Mouse (Mus musculus): ENCODE results near the gene Ifi27l2b. TPM values are rescaled to one million over a fixed set of nuclear protein-coding genes. Genes with fewer than 3 reads are reported as not detected.
"Not testable (repeated sequence)": the region's sequence is repeated elsewhere in the genome, so short reads cannot be mapped to it uniquely, and the experiment has no call there.

The Ifi27l2b gene
- not detected in 2 replicates for total RNA-seq (2017)

DNA sequence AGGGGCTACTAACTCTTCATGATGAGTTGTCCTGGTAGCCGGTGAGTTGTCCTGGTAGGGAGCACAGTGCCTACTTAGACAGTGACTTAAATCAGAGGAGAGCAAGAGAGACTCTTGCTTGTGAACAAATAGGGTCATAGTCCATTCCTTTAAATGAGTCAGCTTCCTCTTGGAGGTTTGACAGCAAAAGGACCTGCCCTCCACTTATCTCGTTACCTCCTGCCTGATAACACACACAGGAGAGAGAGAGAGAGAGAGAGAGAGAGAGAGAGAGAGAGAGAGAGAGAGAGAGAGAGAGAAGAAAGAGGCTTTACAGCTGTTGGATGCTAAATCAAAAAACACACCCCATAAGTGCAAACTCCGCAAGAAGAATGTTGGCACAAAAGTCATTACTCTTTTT is at the start of gene Ifi27l2b:
TSS of gene Ifi27l2b (minus strand) at position 84 of the 400 bp plus-strand sequence.
- no peak for ATAC-seq (replicated peaks in 1 of 2; ENCODE audit: insufficient read depth in 1 of 2, low FRiP score in 2 of 2, low TSS enrichment in 1 of 2, low read depth in 1 of 2, poor library complexity in 2 of 2, severe bottlenecking in 2 of 2)

DNA sequence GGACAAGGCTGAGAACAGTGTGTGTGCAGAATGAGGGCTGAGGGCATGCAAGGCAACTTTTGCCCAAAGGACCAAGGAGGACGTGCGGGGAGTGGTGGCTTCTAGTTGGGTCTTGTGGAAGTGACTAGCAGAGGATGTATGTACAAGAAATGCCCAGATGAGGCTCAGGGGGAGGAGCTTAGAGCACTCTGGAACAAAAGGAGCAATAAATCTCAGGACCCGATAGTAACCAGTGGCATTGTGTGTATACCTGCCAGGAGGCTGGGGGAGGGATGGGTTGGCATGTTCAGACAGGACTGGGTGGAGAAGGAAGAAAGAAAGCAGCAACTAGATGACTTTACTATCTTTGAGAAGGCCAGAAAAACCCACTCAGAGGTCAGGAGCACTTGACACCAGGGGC is 47.4 kb upstream of the Ifi27l2b start:
- ATAC-seq (replicated peaks in 1 of 2; ENCODE audit: insufficient read depth in 1 of 2, low FRiP score in 2 of 2, low TSS enrichment in 1 of 2, low read depth in 1 of 2, poor library complexity in 2 of 2, severe bottlenecking in 2 of 2): peak in 1 of 2 experiments; percentile 22; a peak in 1 of 4 replicates

DNA sequence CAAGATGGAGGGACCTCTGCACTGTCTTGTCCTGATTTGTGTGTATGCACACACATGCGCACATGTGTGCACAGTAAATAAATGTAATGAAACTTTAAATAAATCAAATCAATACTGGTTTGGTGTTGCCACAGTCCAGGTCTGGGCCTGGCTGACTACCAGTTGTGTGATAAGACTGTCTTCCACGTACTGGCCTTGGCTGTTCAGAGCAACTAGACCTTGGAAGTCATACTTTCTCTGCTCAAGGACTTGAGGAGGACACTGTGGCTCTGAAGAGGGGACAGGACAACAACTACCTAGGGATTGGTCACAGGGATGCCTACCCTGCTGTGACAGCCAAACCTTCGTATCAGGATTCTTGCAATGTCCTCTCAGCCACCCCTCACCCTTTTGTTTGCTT is 46.3 kb upstream of the Ifi27l2b start:
- no peak for ATAC-seq (replicated peaks in 1 of 2; ENCODE audit: insufficient read depth in 1 of 2, low FRiP score in 2 of 2, low TSS enrichment in 1 of 2, low read depth in 1 of 2, poor library complexity in 2 of 2, severe bottlenecking in 2 of 2)

DNA sequence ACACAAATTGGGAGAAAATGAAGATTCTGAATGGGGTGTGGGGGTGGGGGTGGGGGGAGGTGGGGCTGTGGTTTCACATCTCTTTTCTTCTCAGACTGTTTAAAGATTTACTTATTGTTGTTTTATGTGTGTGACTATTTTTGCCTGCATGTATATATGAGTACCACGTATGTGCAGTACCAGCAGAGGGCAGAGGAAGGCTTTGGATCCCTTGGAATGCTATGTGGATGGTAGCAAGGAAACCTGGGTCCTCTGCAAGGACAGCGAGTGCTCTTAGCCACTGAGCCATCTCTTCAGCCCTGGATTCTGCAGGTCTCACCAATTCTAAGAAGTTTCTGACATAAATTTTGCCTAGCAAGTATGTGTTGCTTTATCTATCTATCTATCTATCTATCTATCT is 42.2 kb upstream of the Ifi27l2b start:
- ATAC-seq (replicated peaks in 1 of 2; ENCODE audit: insufficient read depth in 1 of 2, low FRiP score in 2 of 2, low TSS enrichment in 1 of 2, low read depth in 1 of 2, poor library complexity in 2 of 2, severe bottlenecking in 2 of 2): no peak

DNA sequence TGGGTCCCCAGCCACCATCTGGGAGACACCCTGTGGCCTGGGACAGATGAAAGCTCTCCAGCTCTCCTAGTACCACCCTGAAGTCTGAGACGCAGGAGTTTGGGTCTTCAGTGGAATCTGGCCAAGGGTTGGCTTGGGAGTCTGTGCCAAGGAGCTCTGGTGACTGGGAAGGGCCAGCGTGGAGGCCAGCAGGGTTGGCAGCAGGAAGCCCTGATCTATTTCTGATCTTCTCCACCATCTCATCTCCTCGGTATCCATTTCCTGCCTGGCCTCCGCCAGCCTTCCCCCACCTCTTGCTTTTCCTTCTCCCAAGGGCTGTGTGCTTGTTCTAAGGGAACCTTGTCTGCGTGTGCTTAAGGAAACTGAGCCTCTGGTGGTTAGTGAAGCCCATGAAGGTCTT is 41.7 kb upstream of the Ifi27l2b start:
- ATAC-seq (replicated peaks in 1 of 2; ENCODE audit: insufficient read depth in 1 of 2, low FRiP score in 2 of 2, low TSS enrichment in 1 of 2, low read depth in 1 of 2, poor library complexity in 2 of 2, severe bottlenecking in 2 of 2): no peak

DNA sequence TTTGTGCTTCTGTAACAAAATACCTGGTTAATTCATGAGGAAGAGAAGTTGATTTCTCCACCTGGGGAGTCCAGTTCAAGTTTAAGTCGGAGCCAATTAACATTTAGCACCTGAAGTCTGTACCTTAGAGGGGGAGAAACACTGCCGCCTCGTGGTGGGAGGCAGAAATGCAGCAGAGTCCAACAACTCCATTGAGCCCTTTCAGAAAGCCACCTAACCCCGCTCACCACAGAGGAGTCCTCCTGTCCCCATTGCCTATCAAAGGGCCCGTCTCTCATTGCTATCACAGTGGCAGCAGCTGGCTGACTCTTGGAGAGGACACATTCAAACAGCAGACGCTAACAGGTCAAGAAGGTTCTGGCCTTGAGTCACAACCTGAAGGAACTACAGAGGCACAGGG is 37.5 kb upstream of the Ifi27l2b start:
- ATAC-seq (replicated peaks in 1 of 2; ENCODE audit: insufficient read depth in 1 of 2, low FRiP score in 2 of 2, low TSS enrichment in 1 of 2, low read depth in 1 of 2, poor library complexity in 2 of 2, severe bottlenecking in 2 of 2): peak; percentile 46 to 54; a peak in 2 of 4 replicates

DNA sequence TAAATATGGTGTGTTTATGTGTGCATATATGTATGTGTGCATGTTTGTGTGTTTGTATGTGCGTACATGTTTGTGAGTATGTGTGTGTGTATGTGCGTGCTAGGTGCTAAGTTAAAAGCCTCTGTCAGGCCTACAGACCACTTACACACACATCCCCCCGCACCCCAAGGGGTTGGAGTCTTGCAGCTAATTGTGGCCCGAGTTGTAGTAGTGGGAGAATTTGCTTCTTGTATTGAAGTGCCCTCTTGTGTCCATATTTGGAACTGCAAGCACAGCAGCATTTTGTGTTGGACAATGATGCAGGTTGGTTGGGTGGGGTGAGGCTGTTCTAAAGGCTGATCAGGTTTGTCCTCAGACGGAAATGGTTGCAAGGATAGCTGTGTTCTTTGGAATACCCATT is 35.7 kb upstream of the Ifi27l2b start:
- ATAC-seq (replicated peaks in 1 of 2; ENCODE audit: insufficient read depth in 1 of 2, low FRiP score in 2 of 2, low TSS enrichment in 1 of 2, low read depth in 1 of 2, poor library complexity in 2 of 2, severe bottlenecking in 2 of 2): peak; percentile 77 to 80

DNA sequence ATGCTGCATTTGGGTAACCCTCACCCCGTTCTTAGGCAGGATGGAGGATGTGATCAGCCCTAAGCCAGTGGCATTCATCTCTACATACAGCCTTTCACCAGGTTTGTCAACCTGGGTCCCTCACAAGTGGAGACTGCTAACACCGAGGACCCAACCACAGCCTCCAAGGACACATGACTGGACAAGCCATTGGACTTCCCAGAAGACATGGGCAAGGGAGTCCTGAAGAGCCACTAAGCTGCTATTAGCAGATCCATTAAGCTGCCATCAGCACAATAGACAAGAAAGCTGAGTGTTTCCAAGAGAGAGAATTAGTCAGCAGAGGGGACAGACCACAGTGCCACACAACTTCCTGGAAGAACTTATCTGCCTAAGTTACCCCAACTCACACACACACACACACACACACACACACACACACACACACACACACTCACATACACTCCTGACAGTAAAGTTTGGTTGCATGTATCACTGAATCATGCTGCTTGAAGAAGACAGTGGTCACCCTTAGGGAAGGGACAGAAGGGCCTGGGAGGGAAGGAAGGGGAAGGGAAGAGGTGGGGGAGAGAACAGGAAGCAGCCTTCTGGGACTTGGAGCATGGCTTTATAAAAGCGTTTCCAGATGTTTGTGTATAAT is 34.2 kb upstream of the Ifi27l2b start:
- ATAC-seq (replicated peaks in 1 of 2; ENCODE audit: insufficient read depth in 1 of 2, low FRiP score in 2 of 2, low TSS enrichment in 1 of 2, low read depth in 1 of 2, poor library complexity in 2 of 2, severe bottlenecking in 2 of 2): 0 out of 4 replicates have a peak, but pooled peaks have one; percentile 6 to 22

DNA sequence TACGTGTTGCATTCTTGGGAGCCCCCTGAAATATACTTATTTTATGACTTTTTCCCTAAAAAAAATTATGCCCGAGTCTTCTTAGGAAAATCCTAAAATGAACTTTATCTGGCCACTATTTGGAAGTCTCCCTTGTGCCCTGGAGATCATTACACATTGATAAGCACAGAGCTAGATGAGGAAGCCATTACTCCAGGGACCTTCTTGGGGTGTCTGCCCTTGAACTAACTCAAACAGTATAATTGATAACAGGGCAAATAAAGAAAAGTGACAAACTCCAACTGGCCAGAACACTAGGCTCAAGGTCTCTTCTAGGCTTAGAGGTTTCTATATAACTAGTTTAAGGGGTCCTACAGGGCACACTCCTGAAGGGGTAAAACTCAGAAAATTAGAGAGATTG is 30.7 kb upstream of the Ifi27l2b start:
- ATAC-seq (replicated peaks in 1 of 2; ENCODE audit: insufficient read depth in 1 of 2, low FRiP score in 2 of 2, low TSS enrichment in 1 of 2, low read depth in 1 of 2, poor library complexity in 2 of 2, severe bottlenecking in 2 of 2): no peak

DNA sequence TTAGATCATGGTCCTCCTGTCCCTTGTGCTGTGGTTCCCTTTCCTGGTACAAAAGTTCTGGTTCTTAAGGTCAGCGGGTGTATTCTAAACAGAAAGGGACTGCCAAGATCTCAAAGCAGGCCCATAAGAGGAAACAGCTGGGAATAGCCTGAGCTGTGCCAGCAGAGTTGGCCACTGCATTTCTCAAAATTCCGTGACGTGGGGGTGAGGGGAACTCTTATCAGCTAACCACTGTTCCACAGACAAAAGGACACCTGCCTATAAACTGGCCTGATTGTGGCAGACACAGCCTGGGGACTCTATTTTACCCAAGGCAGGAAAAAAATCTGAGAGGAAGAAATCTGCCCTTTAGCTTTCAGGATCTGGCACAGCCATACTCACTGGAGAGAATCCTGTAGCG is 30.3 kb upstream of the Ifi27l2b start:
- peak; percentile 33 to 35; a peak in 2 of 4 replicates for ATAC-seq (replicated peaks in 1 of 2; ENCODE audit: insufficient read depth in 1 of 2, low FRiP score in 2 of 2, low TSS enrichment in 1 of 2, low read depth in 1 of 2, poor library complexity in 2 of 2, severe bottlenecking in 2 of 2)

DNA sequence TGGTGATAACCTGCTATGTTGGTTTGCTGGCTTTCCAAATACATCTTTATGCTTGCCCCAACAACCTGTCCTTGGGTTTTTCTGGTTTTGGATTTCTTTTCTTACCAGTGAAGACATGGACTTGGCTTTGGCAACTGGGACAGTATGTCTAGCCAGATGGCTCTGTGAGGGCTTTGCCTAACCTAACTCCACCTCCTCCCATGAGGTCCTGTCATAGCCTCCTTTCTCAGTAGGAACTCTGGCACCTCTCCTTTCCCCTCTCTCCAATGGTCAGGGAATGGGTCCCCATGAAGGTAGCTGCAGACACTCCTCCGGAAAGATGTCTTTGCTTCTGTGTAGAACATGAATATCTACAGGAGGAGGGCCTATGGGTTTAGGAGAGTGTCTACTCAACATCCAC is 29.7 kb upstream of the Ifi27l2b start:
- ATAC-seq (replicated peaks in 1 of 2; ENCODE audit: insufficient read depth in 1 of 2, low FRiP score in 2 of 2, low TSS enrichment in 1 of 2, low read depth in 1 of 2, poor library complexity in 2 of 2, severe bottlenecking in 2 of 2): no peak

DNA sequence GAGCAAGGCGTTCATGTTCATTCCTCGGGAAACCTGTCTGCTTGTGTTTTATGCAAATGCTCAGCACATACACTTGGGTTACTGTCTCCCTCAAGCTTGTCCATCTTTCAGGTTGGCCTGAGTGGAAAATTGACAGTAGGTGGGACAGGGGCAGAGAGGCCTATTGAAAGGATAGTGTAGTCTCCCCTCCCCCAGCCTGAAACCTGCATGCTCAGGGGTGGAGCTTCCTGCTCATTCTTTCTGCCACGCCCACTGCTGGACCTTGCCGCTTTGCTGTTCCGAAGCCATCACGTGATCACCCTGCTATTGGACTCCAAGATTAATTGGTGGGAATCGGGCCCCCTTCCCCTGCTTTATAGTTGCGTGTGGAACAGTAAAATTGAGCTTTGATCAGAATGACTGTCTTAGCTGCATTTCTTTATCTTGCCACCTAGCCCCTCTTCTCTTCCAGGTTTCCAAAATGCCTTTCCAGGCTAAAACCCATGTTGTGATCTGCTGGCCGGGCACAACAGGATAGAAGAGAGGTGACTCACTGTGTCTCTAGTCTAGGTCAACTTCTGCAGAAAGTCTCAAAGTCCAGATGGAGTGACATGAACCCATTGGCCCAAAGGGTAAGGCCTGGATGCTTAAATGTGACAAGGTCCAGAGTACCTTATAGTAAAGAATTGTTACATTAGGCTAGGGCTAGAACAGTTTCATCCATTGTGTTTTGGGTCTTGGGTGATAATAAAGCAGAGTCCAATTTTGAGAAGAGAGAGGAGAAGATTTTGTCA is 27.4 kb upstream of the Ifi27l2b start:
- ATAC-seq (replicated peaks in 1 of 2; ENCODE audit: insufficient read depth in 1 of 2, low FRiP score in 2 of 2, low TSS enrichment in 1 of 2, low read depth in 1 of 2, poor library complexity in 2 of 2, severe bottlenecking in 2 of 2): not testable (repeated sequence)

DNA sequence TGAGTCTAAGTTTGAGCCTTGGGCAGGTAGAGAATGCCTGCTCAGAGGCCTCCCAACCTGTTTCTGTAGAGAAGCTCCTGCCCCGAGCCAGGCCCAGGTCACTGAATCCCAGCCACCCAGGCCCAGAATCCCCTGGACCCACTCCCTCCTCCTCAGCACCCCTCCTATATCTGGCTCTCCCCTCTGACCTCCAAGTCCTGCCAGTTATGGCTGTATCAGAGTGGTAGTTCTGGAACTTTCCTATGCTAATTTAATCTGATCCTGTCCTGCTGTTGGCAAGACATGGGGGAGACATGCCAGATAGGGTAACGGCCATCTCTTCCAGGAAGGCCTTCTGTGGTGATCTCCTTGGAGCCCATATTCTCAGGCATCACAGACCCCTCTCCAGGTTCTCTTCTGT is 25.8 kb upstream of the Ifi27l2b start:
- ATAC-seq (replicated peaks in 1 of 2; ENCODE audit: insufficient read depth in 1 of 2, low FRiP score in 2 of 2, low TSS enrichment in 1 of 2, low read depth in 1 of 2, poor library complexity in 2 of 2, severe bottlenecking in 2 of 2): no peak

DNA sequence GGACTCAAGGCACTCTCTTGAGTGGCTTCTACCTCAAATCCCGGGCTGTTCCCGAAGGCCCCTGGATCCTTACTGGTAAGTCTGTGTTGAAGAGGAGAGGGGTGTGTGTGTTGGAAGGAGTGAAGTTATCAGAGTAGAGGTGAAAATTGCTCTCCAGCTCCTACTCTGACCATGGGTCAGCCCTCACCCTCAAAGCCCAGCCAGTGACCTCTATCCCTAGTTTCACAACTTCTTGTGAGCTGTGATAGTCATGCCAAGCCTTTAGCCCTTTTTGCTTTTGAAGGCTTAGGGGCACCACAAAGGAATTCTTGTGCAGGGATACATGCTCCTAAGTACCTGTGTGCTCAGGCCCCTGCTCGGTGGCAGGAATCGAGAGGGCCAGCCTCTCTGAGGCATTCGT is 24.6 kb upstream of the Ifi27l2b start:
- no peak for ATAC-seq (replicated peaks in 1 of 2; ENCODE audit: insufficient read depth in 1 of 2, low FRiP score in 2 of 2, low TSS enrichment in 1 of 2, low read depth in 1 of 2, poor library complexity in 2 of 2, severe bottlenecking in 2 of 2)

DNA sequence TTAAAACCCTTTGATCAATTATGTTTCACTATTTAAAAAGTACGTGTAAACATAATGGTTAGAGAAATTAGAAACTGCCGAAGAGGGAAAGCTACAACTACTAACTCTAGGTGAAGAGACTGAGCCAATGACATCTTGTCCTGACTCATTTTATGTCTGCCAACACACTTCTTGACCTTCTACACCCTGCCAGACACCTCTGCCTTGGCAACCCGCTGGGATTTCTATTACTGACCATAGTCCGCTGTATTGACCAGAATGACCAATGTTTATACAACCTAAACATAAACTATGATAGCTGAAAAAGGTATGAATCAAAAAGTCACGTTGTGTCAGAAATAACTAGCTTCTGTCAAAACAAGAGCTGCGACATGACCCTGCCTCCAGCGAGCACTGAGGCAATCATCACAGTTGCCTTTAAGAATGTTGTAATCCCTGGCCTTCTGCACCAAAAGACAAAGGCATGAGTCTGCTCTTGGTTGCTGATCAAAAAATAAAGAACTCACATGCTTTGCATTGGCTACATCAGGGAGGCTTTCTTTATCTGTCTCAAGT is 20.5 kb upstream of the Ifi27l2b start:
- no peak for ATAC-seq (replicated peaks in 1 of 2; ENCODE audit: insufficient read depth in 1 of 2, low FRiP score in 2 of 2, low TSS enrichment in 1 of 2, low read depth in 1 of 2, poor library complexity in 2 of 2, severe bottlenecking in 2 of 2)

DNA sequence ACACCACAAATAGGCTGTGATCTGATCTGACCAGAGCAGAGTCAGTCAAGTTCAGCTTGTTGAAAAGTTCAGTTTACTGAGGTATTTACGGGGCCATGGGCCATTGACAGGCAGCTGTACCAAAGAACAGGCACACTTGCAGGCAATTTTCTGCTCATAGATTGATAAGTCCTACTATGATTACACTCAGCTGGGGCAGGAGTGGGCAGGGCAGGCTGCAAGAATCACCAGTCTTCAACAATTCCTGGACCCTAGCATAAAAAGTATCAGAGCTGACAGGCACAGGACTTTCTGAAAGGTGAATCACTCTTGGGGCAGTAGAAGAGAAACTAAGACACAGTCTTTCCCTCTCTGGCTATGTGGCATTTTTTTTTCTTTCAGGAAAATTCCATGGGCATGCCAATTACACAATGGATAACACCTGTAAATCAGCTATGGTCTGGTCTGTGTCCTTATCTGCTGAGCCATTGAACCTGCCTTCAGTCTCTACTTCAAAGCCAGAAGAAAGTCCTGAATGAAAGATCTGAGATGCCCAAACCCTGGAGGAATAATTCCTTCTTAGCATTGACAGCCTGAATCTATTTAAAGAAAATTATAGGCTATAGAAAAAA is 19.9 kb upstream of the Ifi27l2b start:
- no peak for ATAC-seq (replicated peaks in 1 of 2; ENCODE audit: insufficient read depth in 1 of 2, low FRiP score in 2 of 2, low TSS enrichment in 1 of 2, low read depth in 1 of 2, poor library complexity in 2 of 2, severe bottlenecking in 2 of 2)

DNA sequence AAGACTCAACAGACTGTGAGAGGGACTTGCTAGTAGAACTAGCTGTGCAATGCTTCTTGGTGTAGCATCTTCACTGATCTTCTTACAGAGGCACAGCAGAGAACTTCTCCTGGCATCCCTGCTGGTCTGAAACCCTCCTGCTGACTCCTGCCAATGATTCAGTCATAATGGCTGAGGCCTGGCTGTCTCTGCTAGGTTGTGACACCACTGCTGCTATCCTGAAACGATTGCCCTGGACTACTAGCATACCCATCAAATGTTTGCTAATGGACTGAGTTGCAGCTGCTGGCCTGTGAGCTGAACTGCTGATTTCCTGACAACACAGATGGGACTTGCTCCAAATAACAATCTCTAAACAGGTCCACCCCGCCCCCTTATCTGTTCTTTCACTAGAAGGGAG is 17.5 kb upstream of the Ifi27l2b start:
- no peak for ATAC-seq (replicated peaks in 1 of 2; ENCODE audit: insufficient read depth in 1 of 2, low FRiP score in 2 of 2, low TSS enrichment in 1 of 2, low read depth in 1 of 2, poor library complexity in 2 of 2, severe bottlenecking in 2 of 2)

DNA sequence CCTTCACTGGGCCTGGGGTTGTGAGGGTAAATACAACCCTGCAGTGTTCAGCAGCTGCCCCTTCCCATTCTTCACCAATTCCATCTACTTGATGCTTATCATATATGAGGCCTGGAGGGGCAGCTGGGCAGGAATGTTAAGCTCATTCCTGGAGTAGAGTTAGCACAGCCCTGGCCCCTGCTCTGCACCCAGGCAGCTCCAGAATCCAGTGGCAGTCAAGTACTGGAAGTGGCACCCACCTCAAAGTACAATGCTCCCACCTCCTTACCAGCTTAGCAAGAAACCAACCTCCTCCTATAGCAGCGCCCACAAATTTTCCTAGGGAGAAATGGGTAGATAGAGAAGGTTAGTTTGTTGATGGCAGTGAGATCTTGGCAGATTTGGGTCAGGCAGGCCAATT is 296 bp downstream of the Ifi27l2b start:
- ATAC-seq (replicated peaks in 1 of 2; ENCODE audit: insufficient read depth in 1 of 2, low FRiP score in 2 of 2, low TSS enrichment in 1 of 2, low read depth in 1 of 2, poor library complexity in 2 of 2, severe bottlenecking in 2 of 2): not testable (repeated sequence)

Data from hematopoietic stem cell, adult 5-6 weeks (primary cell).